Mouse (Mus musculus): ENCODE measurements at regions not wholly inside any gene's neighbourhood (a gene's known extent, or its start where the extent isn't known, plus 50 kb on each side); places are given as distances from the start of the nearest gene placed in this dataset.
"Not testable (repeated sequence)": the region's sequence is repeated elsewhere in the genome, so short reads cannot be mapped to it uniquely, and the experiment has no call there.

- no peak for DNase-seq (ENCODE audit: low read depth, low spot score)
These were observed 605.8 kb upstream of the Slc35b3 start for GRCm38 (mm10) chr13:39566491-39566890.

GRCm38 (mm10) chr13:39537724-39538440, 577.2 kb upstream of the Slc35b3 start:
- no peak for DNase-seq (ENCODE audit: low read depth, low spot score)

GRCm38 (mm10) chr13:39526469-39526868, 565.8 kb upstream of the Slc35b3 start:
- no peak for DNase-seq (ENCODE audit: low read depth, low spot score)

GRCm38 (mm10) chr13:39523856-39524301, 563.2 kb upstream of the Slc35b3 start:
- DNase-seq (ENCODE audit: low read depth, low spot score) = no peak

- no peak for DNase-seq (ENCODE audit: low read depth, low spot score)
These were observed 562.7 kb upstream of the Slc35b3 start for GRCm38 (mm10) chr13:39523246-39523850.

GRCm38 (mm10) chr13:39520846-39521245, 560.2 kb upstream of the Slc35b3 start:
- DNase-seq (ENCODE audit: low read depth, low spot score) = no peak

- DNase-seq (ENCODE audit: low read depth, low spot score) = no peak
These were observed 555.4 kb upstream of the Slc35b3 start for GRCm38 (mm10) chr13:39516106-39516505.

GRCm38 (mm10) chr13:39489806-39490205, 529.1 kb upstream of the Slc35b3 start:
- no peak for DNase-seq (ENCODE audit: low read depth, low spot score)

- no peak for DNase-seq (ENCODE audit: low read depth, low spot score)
These were observed 511.9 kb upstream of the Slc35b3 start for GRCm38 (mm10) chr13:39472621-39473020.

- DNase-seq (ENCODE audit: low read depth, low spot score) = no peak
These were observed 481.1 kb upstream of the Slc35b3 start for GRCm38 (mm10) chr13:39441799-39442198.

- peak; percentile 67 for DNase-seq (ENCODE audit: low read depth, low spot score)
These were observed 480.2 kb upstream of the Slc35b3 start for GRCm38 (mm10) chr13:39440907-39441306.

GRCm38 (mm10) chr13:39440336-39440735, 479.7 kb upstream of the Slc35b3 start:
- no peak for DNase-seq (ENCODE audit: low read depth, low spot score)

- DNase-seq (ENCODE audit: low read depth, low spot score) = no peak
These were observed 467.3 kb upstream of the Slc35b3 start for GRCm38 (mm10) chr13:39427996-39428395.

GRCm38 (mm10) chr13:39425944-39426343, 465.3 kb upstream of the Slc35b3 start:
- no peak for DNase-seq (ENCODE audit: low read depth, low spot score)

GRCm38 (mm10) chr13:39418127-39418526, 457.5 kb upstream of the Slc35b3 start:
- DNase-seq (ENCODE audit: low read depth, low spot score) = no peak

- DNase-seq (ENCODE audit: low read depth, low spot score) = no peak
These were observed 451.0 kb upstream of the Slc35b3 start for GRCm38 (mm10) chr13:39411471-39412251.

- no peak for DNase-seq (ENCODE audit: low read depth, low spot score)
These were observed 431.9 kb upstream of the Slc35b3 start for GRCm38 (mm10) chr13:39392589-39392988.

GRCm38 (mm10) chr13:39392151-39392550, 431.5 kb upstream of the Slc35b3 start:
- DNase-seq (ENCODE audit: low read depth, low spot score) = not testable (repeated sequence)

- DNase-seq (ENCODE audit: low read depth, low spot score) = no peak
These were observed 416.0 kb upstream of the Slc35b3 start for GRCm38 (mm10) chr13:39376677-39377076.

GRCm38 (mm10) chr13:39376269-39376668, 415.6 kb upstream of the Slc35b3 start:
- no peak for DNase-seq (ENCODE audit: low read depth, low spot score)

- no peak for DNase-seq (ENCODE audit: low read depth, low spot score)
These were observed 411.9 kb upstream of the Slc35b3 start for GRCm38 (mm10) chr13:39372565-39372964.

GRCm38 (mm10) chr13:39363637-39364036, 403.0 kb upstream of the Slc35b3 start:
- no peak for DNase-seq (ENCODE audit: low read depth, low spot score)
